Mouse (Mus musculus): ENCODE data around the gene Lmna.

Lmna gene

GRCm38 (mm10) chr3:88509692-88510420 is at the start of gene Lmna:
TSS of gene Lmna (minus strand) at chr3:88509956.
- DNase-seq: peak; percentile 90

GRCm38 (mm10) chr3:88556616-88557015 is 46.9 kb upstream of the Lmna start:
- DNase-seq: no peak

GRCm38 (mm10) chr3:88555731-88556130 is 46.0 kb upstream of the Lmna start:
- no peak for DNase-seq

GRCm38 (mm10) chr3:88555069-88555605 is 45.4 kb upstream of the Lmna start:
- DNase-seq: no peak

GRCm38 (mm10) chr3:88553880-88554586 is 44.3 kb upstream of the Lmna start:
- DNase-seq: peak; percentile 65

- peak; percentile 90 for DNase-seq
Observed at GRCm38 (mm10) chr3:88553525-88553879, 43.7 kb upstream of the Lmna start, which contains the start of gene Ubqln4. TSS of gene Ubqln4 (plus strand) at chr3:88553758.

- peak; percentile 98 for DNase-seq
Observed at GRCm38 (mm10) chr3:88552676-88553524, 43.1 kb upstream of the Lmna start, which contains the start of gene Lamtor2. TSS of gene Lamtor2 (minus strand) at chr3:88553074.

- DNase-seq: no peak
Observed at GRCm38 (mm10) chr3:88552082-88552645, 42.4 kb upstream of the Lmna start.

GRCm38 (mm10) chr3:88551586-88551985 is 41.8 kb upstream of the Lmna start:
- DNase-seq: no peak

- no peak for DNase-seq
Observed at GRCm38 (mm10) chr3:88548180-88548917, 38.6 kb upstream of the Lmna start, which contains the start of gene Rab25. TSS of gene Rab25 (minus strand) at chr3:88548300.

- DNase-seq: no peak
Observed at GRCm38 (mm10) chr3:88546674-88547418, 37.1 kb upstream of the Lmna start.

GRCm38 (mm10) chr3:88544955-88545591 is 35.3 kb upstream of the Lmna start:
- DNase-seq: no peak

- DNase-seq: no peak
Observed at GRCm38 (mm10) chr3:88544514-88544913, 34.8 kb upstream of the Lmna start.

- DNase-seq: no peak
Observed at GRCm38 (mm10) chr3:88543651-88544410, 34.1 kb upstream of the Lmna start.

- DNase-seq: no peak
Observed at GRCm38 (mm10) chr3:88543174-88543573, 33.4 kb upstream of the Lmna start.

- DNase-seq: no peak
Observed at GRCm38 (mm10) chr3:88542486-88542885, 32.7 kb upstream of the Lmna start.

- no peak for DNase-seq
Observed at GRCm38 (mm10) chr3:88541622-88542401, 32.1 kb upstream of the Lmna start.

GRCm38 (mm10) chr3:88540085-88540484 is 30.3 kb upstream of the Lmna start:
- DNase-seq: no peak

- DNase-seq: no peak
Observed at GRCm38 (mm10) chr3:88539397-88539796, 29.6 kb upstream of the Lmna start.
